Mouse (Mus musculus) neural tube, embryonic 13.5 days (tissue): ENCODE results near the gene Card14. TPM values are rescaled to one million over a fixed set of nuclear protein-coding genes. Genes with fewer than 3 reads are reported as not detected.
"Not testable (repeated sequence)": the region's sequence is repeated elsewhere in the genome, so short reads cannot be mapped to it uniquely, and the experiment has no call there.

Experiments
- ATAC-seq: fragments of 200-750 bp; cut with Nextera tagmentation; 2 replicates; pipeline ENCODE4 v1.8.0; 2017; ENCODE audit warnings: low read depth, mild to moderate bottlenecking, moderate TSS enrichment, moderate library complexity
- H3K27ac ChIP-seq: fragments of 300-500 bp; sonication (generic); replicated peaks from 2 replicates; pipeline ENCODE4 v1.5.1; 2015; ENCODE audit warnings: moderate library complexity, mild to moderate bottlenecking, inconsistent platforms
- H3K27me3 ChIP-seq: fragments of 300-500 bp; sonication (generic); 2 replicates; pipeline ENCODE4 v1.6.1; 2015; ENCODE audit warnings: mild to moderate bottlenecking, inconsistent platforms
- H3K36me3 ChIP-seq: fragments of 300-500 bp; sonication (generic); 2 replicates; pipeline ENCODE4 v1.6.1; 2015; ENCODE audit warnings: mild to moderate bottlenecking, inconsistent platforms
- H3K4me1 ChIP-seq: fragments of 300-500 bp; sonication (generic); replicated peaks from 2 replicates; pipeline ENCODE4 v1.6.1; 2015; ENCODE audit warnings: inconsistent platforms
- H3K4me2 ChIP-seq: fragments of 300-500 bp; sonication (generic); 2 replicates; pipeline ENCODE4 v1.6.1; 2015; ENCODE audit warnings: inconsistent platforms, mild to moderate bottlenecking, moderate library complexity
- H3K4me3 ChIP-seq: fragments of 300-500 bp; sonication (generic); 2 replicates; pipeline ENCODE4 v1.5.1; 2015; ENCODE audit warnings: mild to moderate bottlenecking, inconsistent platforms
- H3K9ac ChIP-seq: fragments of 300-500 bp; sonication (generic); 2 replicates; pipeline ENCODE4 v1.6.1; 2015; ENCODE audit warnings: moderate library complexity, mild to moderate bottlenecking, inconsistent platforms
- H3K9me3 ChIP-seq: fragments of 300-500 bp; sonication (generic); 2 replicates; pipeline ENCODE4 v1.6.1; 2016; ENCODE audit warnings: inconsistent platforms
- WGBS: fragments of 180-500 bp; shearing (Covaris S2); methylation state at CpG from one replicate; pipeline ENCODE4 v1.1.7; 2015; 5-methylcytosine and 5-hydroxymethylcytosine counted together
- polyA plus RNA-seq: library from polyadenylated mRNA; unstranded; fragments of >200 nt; fragmentation: Nextera tagmentation; extraction: Ambion mirVana; gene quantifications from 2 replicates; pipeline ENCODE4 v1.2.1, GENCODE M21; 2015

Card14 gene
- 0.17 and 0.23 TPM in 2 replicates for polyA plus RNA-seq

GRCm38 (mm10) chr11:119307658-119307867, at the start of gene Card14:
TSS of gene Card14 (plus strand) at chr11:119307768.
- 65% methylated on average over 1 of the region's 1 CpGs for WGBS
- no peak for ATAC-seq
- H3K9ac ChIP-seq, result peak within 1 kb of the TSS; percentile 34; the same call in 1 of the 2 replicates
- no peak within 1 kb of the TSS for H3K27ac ChIP-seq
- no peaks in the 10 kb centered on the region for H3K36me3 ChIP-seq
- H3K27me3 ChIP-seq, result peaks cover 4% of the 10 kb centered on the region; the same call in 1 of the 2 replicates
- no peaks in the 10 kb centered on the region for H3K9me3 ChIP-seq
- H3K4me2 ChIP-seq, result no peak within 1 kb of the TSS
- peaks cover 9% of the 10 kb centered on the region for H3K4me1 ChIP-seq
- no peak within 1 kb of the TSS for H3K4me3 ChIP-seq

DNA sequence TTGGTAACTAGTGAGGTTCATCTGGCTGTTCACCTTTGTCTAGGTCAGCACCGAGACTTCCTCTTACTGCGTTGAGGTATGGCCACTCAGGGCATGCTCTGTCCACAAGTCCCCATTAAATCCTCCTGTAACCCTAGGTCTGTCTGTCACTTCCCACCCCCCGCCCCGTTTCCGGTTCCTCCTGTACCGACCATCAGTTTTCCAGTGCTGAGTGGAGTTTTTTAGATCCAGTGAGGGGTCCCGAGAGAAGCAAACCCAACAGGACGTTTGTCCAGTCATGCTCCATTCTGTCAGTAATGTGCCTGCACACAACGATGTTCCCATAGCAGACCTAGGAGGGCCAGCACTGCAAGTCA, 49.4 kb upstream of the Card14 start:
- Histone ChIP-seq H3K9me3 (no peaks in the 10 kb centered on the region), H3K27ac (peak overlapping the region; percentile 13; the same call in 1 of the 2 replicates), H3K4me3 (peak overlapping the region; percentile 23), H3K4me2 (peak overlapping the region; percentile 49), H3K4me1 (peaks cover 9% of the 10 kb centered on the region; the same call in 1 of the 2 replicates), H3K27me3 (no peaks in the 10 kb centered on the region), H3K36me3 (peaks cover 36% of the 10 kb centered on the region; the same call in 1 of the 2 replicates), H3K9ac (peak overlapping the region; percentile 54)
- WGBS, result 72% methylated on average over 9 of the region's 9 CpGs
- no peak for ATAC-seq

GRCm38 (mm10) chr11:119258572-119259322, 48.8 kb upstream of the Card14 start:
- peak overlapping the region; percentile 13; the same call in 1 of the 2 replicates for H3K27ac ChIP-seq
- 64% methylated on average over 23 of the region's 23 CpGs for WGBS
- peak overlapping the region; percentile 23 for H3K4me3 ChIP-seq
- no peaks in the 10 kb centered on the region for H3K27me3 ChIP-seq
- peak overlapping the region; percentile 49 for H3K4me2 ChIP-seq
- peak; percentile 74 for ATAC-seq
- no peaks in the 10 kb centered on the region for H3K9me3 ChIP-seq
- H3K4me1 ChIP-seq, result peaks cover 5% of the 10 kb centered on the region; the same call in 1 of the 2 replicates
- peaks cover 39% of the 10 kb centered on the region; the same call in 1 of the 2 replicates for H3K36me3 ChIP-seq
- H3K9ac ChIP-seq, result peak overlapping the region; percentile 54

DNA sequence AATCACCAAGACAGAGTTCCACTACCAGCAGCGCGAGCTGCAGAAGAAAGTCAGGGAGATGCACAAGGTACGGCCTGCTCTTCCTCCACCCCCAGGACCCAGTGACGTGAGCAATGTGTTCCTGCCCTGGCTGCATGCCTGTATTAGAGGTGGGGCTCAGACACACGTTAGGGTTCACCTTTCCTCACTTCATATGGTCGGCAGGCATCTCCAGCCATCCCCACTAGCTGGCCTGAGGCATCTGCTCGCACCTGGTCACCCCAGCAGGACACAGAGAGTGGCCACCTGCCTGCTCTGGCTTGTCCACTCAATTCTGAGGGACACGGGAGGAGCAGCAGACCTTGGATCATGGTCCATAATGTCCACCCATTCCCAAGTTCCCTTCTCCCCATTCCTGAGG, 47.6 kb upstream of the Card14 start:
- Histone ChIP-seq H3K9me3 (no peaks in the 10 kb centered on the region), H3K4me3 (no peak overlapping the region), H3K27ac (no peak overlapping the region), H3K4me1 (peaks cover 5% of the 10 kb centered on the region; the same call in 1 of the 2 replicates), H3K4me2 (no peak overlapping the region), H3K9ac (no peak overlapping the region), H3K36me3 (peaks cover 49% of the 10 kb centered on the region), H3K27me3 (no peaks in the 10 kb centered on the region)
- ATAC-seq, result no peak
- 96% methylated on average over 8 of the region's 8 CpGs for WGBS

GRCm38 (mm10) chr11:119264413-119264812, 43.2 kb upstream of the Card14 start:
- ATAC-seq, result no peak

DNA sequence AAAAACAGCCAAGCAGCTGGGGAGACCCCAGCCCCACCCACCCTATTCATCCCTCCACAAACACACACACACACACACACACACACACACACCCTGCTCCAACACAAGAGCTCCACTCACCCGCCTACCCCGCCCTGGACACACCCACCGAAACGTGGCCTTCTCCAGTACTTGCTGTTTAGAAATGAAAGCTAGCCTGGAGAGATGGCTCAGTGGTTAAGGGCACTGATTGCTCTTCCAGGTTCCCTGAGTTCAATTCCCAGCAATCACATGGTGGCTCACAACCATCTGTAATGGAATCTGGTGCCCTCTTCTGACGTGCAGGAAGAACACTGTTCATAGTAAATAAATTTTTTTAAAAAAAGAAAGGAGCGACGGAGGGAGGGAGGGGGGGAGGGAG, 41.8 kb upstream of the Card14 start:
- H3K27ac ChIP-seq, result no peak overlapping the region
- H3K9ac ChIP-seq, result no peak overlapping the region
- H3K4me2 ChIP-seq, result no peak overlapping the region
- 76% methylated on average over 7 of the region's 7 CpGs for WGBS
- no peaks in the 10 kb centered on the region for H3K9me3 ChIP-seq
- peaks cover 30% of the 10 kb centered on the region for H3K4me1 ChIP-seq
- H3K4me3 ChIP-seq, result no peak overlapping the region
- H3K27me3 ChIP-seq, result no peaks in the 10 kb centered on the region
- ATAC-seq, result no peak
- H3K36me3 ChIP-seq, result peaks cover 37% of the 10 kb centered on the region

More at GRCm38 (mm10) chr11:119264413-119264812, 43.2 kb upstream of the Card14 start:
- H3K4me3 ChIP-seq, result no peak overlapping the region
- H3K27me3 ChIP-seq, result no peaks in the 10 kb centered on the region
- H3K27ac ChIP-seq, result no peak overlapping the region
- H3K9me3 ChIP-seq, result no peaks in the 10 kb centered on the region
- H3K36me3 ChIP-seq, result peaks cover 44% of the 10 kb centered on the region
- peaks cover 19% of the 10 kb centered on the region for H3K4me1 ChIP-seq
- WGBS, result 93% methylated on average over 13 of the region's 13 CpGs
- no peak overlapping the region for H3K9ac ChIP-seq
- H3K4me2 ChIP-seq, result no peak overlapping the region

DNA sequence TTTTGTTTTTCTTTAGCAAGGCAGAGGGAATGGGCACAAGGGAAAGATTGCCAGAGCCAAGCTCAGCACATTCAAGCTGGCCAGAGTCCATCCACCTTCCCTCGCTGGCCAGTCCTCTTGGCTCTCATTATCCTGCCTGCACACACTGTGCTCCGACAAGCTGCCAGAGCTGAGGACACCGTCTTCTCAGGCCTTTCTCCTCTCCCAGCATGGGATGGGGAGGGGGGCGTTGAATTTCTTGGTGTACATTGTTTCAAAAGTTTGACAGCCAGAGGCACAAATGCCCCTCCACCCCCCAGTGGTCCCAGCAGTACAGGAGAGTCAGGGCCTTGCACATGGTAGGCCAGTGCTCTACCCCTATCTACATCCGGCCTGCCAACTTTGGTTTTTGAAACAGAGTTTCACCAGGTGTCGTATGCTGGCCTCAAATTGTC, 40.3 kb upstream of the Card14 start:
- H3K4me1 ChIP-seq, result peaks cover 31% of the 10 kb centered on the region
- H3K27me3 ChIP-seq, result no peaks in the 10 kb centered on the region
- H3K4me3 ChIP-seq, result peak overlapping the region; percentile 62; the same call in 1 of the 2 replicates
- no peaks in the 10 kb centered on the region for H3K9me3 ChIP-seq
- peak overlapping the region; percentile 84 for H3K4me2 ChIP-seq
- peaks cover 34% of the 10 kb centered on the region for H3K36me3 ChIP-seq
- H3K27ac ChIP-seq, result no peak overlapping the region
- ATAC-seq, result no peak; the same call in 1 of the 2 replicates
- WGBS, result 51% methylated on average over 6 of the region's 6 CpGs
- no peak overlapping the region for H3K9ac ChIP-seq

- Histone ChIP-seq H3K9me3 (no peaks in the 10 kb centered on the region), H3K9ac (peak within 1 kb of the TSS; percentile 86), H3K4me3 (peak within 1 kb of the TSS; percentile 62), H3K27ac (peak within 1 kb of the TSS; percentile 39; the same call in 1 of the 2 replicates), H3K4me2 (peak within 1 kb of the TSS; percentile 84), H3K36me3 (peaks cover 39% of the 10 kb centered on the region), H3K4me1 (peaks cover 31% of the 10 kb centered on the region), H3K27me3 (no peaks in the 10 kb centered on the region)
- WGBS, result 5% methylated on average over 52 of the region's 52 CpGs
- peak; percentile 85 for ATAC-seq
These were observed 39.6 kb upstream of the Card14 start, which contains the start of gene Gaa for GRCm38 (mm10) chr11:119267768-119268556. TSS of gene Gaa (plus strand) at chr11:119267887.

- H3K36me3 ChIP-seq, result peaks cover 41% of the 10 kb centered on the region
- no peak overlapping the region for H3K27ac ChIP-seq
- no peaks in the 10 kb centered on the region for H3K27me3 ChIP-seq
- peak overlapping the region; percentile 86 for H3K9ac ChIP-seq
- H3K4me3 ChIP-seq, result peak overlapping the region; percentile 62
- peak overlapping the region; percentile 84 for H3K4me2 ChIP-seq
- H3K9me3 ChIP-seq, result no peaks in the 10 kb centered on the region
- WGBS, result 74% methylated on average over 16 of the region's 16 CpGs
- H3K4me1 ChIP-seq, result peaks cover 31% of the 10 kb centered on the region
- no peak for ATAC-seq
These were observed 38.9 kb upstream of the Card14 start for GRCm38 (mm10) chr11:119268557-119269195.

GRCm38 (mm10) chr11:119272492-119272891, 35.1 kb upstream of the Card14 start:
- ATAC-seq, result not testable (repeated sequence)

DNA sequence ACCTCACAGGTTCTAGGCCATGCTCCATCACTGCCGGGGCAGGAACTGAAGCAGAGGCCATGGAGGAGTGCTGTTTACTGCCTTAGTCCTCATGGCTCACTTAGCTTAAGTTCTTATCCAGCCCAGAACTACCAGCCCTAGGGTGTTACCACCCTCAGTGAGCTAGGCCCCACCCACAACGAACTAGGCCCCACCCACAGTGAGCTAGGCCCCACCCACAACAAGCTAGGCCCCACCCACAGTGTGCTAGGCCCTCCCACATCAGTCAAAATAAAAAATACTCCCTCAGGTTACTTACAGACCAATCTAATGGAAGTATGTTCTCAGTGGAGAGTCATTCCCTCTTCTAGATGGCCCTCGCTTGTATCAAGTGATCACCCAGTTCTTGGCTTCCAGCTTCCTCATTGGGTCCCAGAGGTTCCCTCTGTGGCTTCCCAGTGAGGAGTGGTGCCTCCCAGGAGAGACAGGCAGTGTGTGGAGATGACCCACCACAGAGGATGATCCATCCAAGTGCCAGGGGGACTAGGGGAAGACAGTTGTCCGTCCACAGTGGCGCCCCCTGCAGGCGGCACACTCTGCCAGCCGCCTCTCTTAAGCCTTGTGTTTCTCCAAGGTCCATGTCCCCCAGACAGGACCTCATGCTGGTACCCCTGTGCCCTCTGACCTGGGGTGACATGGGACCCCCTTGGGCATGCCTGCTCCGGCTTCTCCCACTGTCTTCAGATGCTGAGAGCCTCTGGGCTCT, 34.2 kb upstream of the Card14 start:
- Histone ChIP-seq H3K4me2 (no peak overlapping the region), H3K27me3 (no peaks in the 10 kb centered on the region), H3K36me3 (peaks cover 65% of the 10 kb centered on the region), H3K9me3 (no peaks in the 10 kb centered on the region), H3K27ac (no peak overlapping the region), H3K4me1 (peaks cover 21% of the 10 kb centered on the region), H3K4me3 (no peak overlapping the region), H3K9ac (no peak overlapping the region)
- ATAC-seq, result no peak
- WGBS, result 85% methylated on average over 8 of the region's 8 CpGs

More at GRCm38 (mm10) chr11:119272492-119272891, 35.1 kb upstream of the Card14 start:
- not testable (repeated sequence) for H3K4me3 ChIP-seq, H3K27ac ChIP-seq, H3K27me3 ChIP-seq, H3K9ac ChIP-seq, H3K9me3 ChIP-seq, H3K4me2 ChIP-seq
- H3K36me3 ChIP-seq, result peaks cover 57% of the 10 kb centered on the region
- WGBS, result 56% methylated on average over 3 of the region's 3 CpGs
- H3K4me1 ChIP-seq, result peaks cover 27% of the 10 kb centered on the region
